Mouse (Mus musculus): Measurements from ENCODE around the gene B3gnt2. TPM values are rescaled to one million over a fixed set of nuclear protein-coding genes. Genes with fewer than 3 reads are reported as not detected.

The B3gnt2 gene
- polyA plus RNA-seq, 1 experiment from 2014 or later: 9.2 TPM

DNA sequence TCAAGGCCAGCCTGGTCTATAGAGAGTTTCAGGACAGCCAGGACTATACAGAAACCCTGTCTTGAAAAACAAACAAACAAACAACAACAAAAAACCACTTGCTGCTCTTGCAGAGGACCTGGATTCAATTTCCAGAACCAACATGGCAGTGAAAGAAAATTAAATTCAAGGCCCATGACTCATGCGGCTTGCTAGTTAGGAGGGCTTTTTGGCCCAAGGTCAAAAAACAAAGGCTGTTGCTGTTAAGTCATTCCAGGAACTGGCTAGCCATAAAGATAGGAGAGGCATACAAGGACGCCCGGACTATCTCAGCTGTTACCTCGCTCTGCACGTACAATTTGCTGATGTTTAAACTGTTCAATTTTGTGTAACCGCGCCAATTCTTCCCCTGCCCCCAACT lies 142.7 kb downstream of the B3gnt2 start:
- no peak overlapping the region for H3K4me2 ChIP-seq (ENCODE audit: low read depth, low read length)
- H3K9me3 ChIP-seq (ENCODE audit: control insufficient read depth, low read length): 0 out of 2 replicates have a peak, but pooled peaks cover 6% of the 10 kb centered on the region
- 89% methylated on average over 7 of the region's 7 CpGs for WGBS
- H3K27ac ChIP-seq (replicated peaks; ENCODE audit: low read depth, low read length): no peak overlapping the region
- no peaks in the 10 kb centered on the region for H3K4me1 ChIP-seq (ENCODE audit: control insufficient read depth, insufficient read depth, low read length)
- no peak for DNase-seq (ENCODE audit: low spot score)
- no peaks in the 10 kb centered on the region for H3K27me3 ChIP-seq (replicated peaks; ENCODE audit: control insufficient read depth, insufficient read depth, low read length)
- ATAC-seq (ENCODE audit: low read depth): no peak
- H3K4me3 ChIP-seq (ENCODE audit: low read depth, low read length): no peak overlapping the region
- H3K36me3 ChIP-seq (ENCODE audit: control insufficient read depth, insufficient read depth, low read length): no peaks in the 10 kb centered on the region
- H3K9ac ChIP-seq (ENCODE audit: low read depth, low read length): no peak overlapping the region

DNA sequence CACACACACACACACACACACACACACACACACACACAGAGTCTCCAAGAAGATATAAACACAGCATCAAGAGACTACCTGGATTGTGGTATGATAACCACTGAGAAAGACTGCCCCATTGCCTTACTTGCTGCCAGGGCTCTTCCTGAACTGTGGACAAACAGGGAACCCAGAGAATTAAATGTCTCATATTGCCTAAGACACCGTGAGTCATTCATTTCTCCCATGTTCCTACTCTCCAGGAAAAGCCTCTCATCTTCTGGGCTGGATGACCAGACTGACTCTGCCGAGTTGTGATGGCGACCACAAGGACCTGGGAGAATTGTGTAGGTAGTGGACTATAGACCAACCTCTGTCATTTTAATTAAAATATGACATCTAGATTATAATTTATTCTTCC lies 149.4 kb downstream of the B3gnt2 start:
- no peaks in the 10 kb centered on the region for H3K27me3 ChIP-seq (replicated peaks; ENCODE audit: control insufficient read depth, insufficient read depth, low read length)
- H3K36me3 ChIP-seq (ENCODE audit: control insufficient read depth, insufficient read depth, low read length): no peaks in the 10 kb centered on the region
- H3K4me1 ChIP-seq (ENCODE audit: control insufficient read depth, insufficient read depth, low read length): no peaks in the 10 kb centered on the region
- no peak for ATAC-seq (ENCODE audit: low read depth)
- WGBS: 80% methylated on average over 3 of the region's 3 CpGs
- no peak overlapping the region for H3K9ac ChIP-seq (ENCODE audit: low read depth, low read length)
- H3K27ac ChIP-seq (replicated peaks; ENCODE audit: low read depth, low read length): no peak overlapping the region
- H3K4me3 ChIP-seq (ENCODE audit: low read depth, low read length): no peak overlapping the region
- H3K4me2 ChIP-seq (ENCODE audit: low read depth, low read length): no peak overlapping the region
- no peak for DNase-seq (ENCODE audit: low spot score)
- H3K9me3 ChIP-seq (ENCODE audit: control insufficient read depth, low read length): no peaks in the 10 kb centered on the region

DNA sequence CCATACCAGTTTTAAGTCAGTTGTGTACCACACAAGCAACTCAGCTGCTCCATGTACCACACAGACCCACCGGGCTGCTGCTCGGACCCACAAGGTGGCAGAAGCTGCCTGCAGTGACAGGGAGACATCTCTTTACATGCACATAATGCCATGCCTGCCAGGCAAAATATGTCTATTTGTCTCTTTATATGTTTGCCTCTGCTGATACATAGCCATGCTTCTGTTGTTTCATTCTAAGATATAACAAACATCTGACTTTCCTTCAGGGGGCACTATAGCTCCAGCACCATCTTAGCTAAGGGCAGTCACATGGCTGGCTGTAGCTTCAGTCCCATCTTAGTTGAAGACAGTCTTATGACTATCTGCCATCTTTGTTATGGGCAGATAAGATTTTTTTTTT lies 150.2 kb downstream of the B3gnt2 start:
- ATAC-seq (ENCODE audit: low read depth): 0 out of 2 replicates have a peak, but pooled peaks have one; percentile 41
- Histone ChIP-seq H3K4me3 (ENCODE audit: low read depth, low read length) (no peak overlapping the region), H3K27me3 (replicated peaks; ENCODE audit: control insufficient read depth, insufficient read depth, low read length) (no peaks in the 10 kb centered on the region), H3K9me3 (ENCODE audit: control insufficient read depth, low read length) (no peaks in the 10 kb centered on the region), H3K9ac (ENCODE audit: low read depth, low read length) (no peak overlapping the region), H3K27ac (replicated peaks; ENCODE audit: low read depth, low read length) (no peak overlapping the region), H3K4me1 (ENCODE audit: control insufficient read depth, insufficient read depth, low read length) (no peaks in the 10 kb centered on the region), H3K4me2 (ENCODE audit: low read depth, low read length) (no peak overlapping the region), H3K36me3 (ENCODE audit: control insufficient read depth, insufficient read depth, low read length) (no peaks in the 10 kb centered on the region)
- WGBS: 84% methylated on average over 2 of the region's 2 CpGs
- peak; percentile 68 for DNase-seq (ENCODE audit: low spot score)

Other genes with a start within 250 kb of the B3gnt2 start
- 3.5 and 3.8 TPM in 2 replicates for gene Zrsr1, start 111.0 kb upstream of the B3gnt2 start, polyA plus RNA-seq (2014; fragmentation: Nextera tagmentation; extraction: Ambion mirVana)
- gene Gm28048, start 121.1 kb upstream of the B3gnt2 start, polyA plus RNA-seq (2014; fragmentation: Nextera tagmentation; extraction: Ambion mirVana): 13.6 and 15.0 TPM in 2 replicates
- 374 and 376 TPM in 2 replicates for gene Commd1, start 121.4 kb upstream of the B3gnt2 start, polyA plus RNA-seq (2014; fragmentation: Nextera tagmentation; extraction: Ambion mirVana)
- 267 and 291 TPM in 2 replicates for gene Cct4, start 129.6 kb upstream of the B3gnt2 start, polyA plus RNA-seq (2014; fragmentation: Nextera tagmentation; extraction: Ambion mirVana)
- 6.7 and 11.8 TPM in 2 replicates for gene Fam161a, start 146.6 kb upstream of the B3gnt2 start, polyA plus RNA-seq (2014; fragmentation: Nextera tagmentation; extraction: Ambion mirVana)